Mouse (Mus musculus): Measurements from ENCODE around the gene Ostc. TPM values are rescaled to one million over a fixed set of nuclear protein-coding genes. Genes with fewer than 3 reads are reported as not detected.

Gene Ostc
- polyA plus RNA-seq, 1 experiment = 43.2 TPM

GRCm38 (mm10) chr3:130689630-130690029 lies 19.6 kb downstream of the Ostc start:
- Histone ChIP-seq H3K36me3 (ENCODE audit: control insufficient read depth, insufficient read depth, low read length) (no peaks in the 10 kb centered on the region), H3K4me3 (ENCODE audit: low read depth, low read length) (no peak overlapping the region), H3K27ac (ENCODE audit: insufficient read depth, low read depth, low read length) (no peak overlapping the region), H3K27me3 (ENCODE audit: control insufficient read depth, insufficient read depth, low read length) (no peaks in the 10 kb centered on the region), H3K4me1 (ENCODE audit: control insufficient read depth, insufficient read depth, insufficient read length, low read length) (peaks cover 8% of the 10 kb centered on the region; the same call in 1 of the 2 replicates)
- WGBS = 8% methylated on average over 12 of the region's 12 CpGs
- TF ChIP-seq CTCF (IDR thresholded peaks at IDR 0.05; ENCODE audit: extremely low read depth, insufficient read length, insufficient replicate concordance, low read depth, low read length) = peak; percentile 75; the same call in 1 of the 2 replicates
- TF ChIP-seq POLR2A (IDR thresholded peaks at IDR 0.05; ENCODE audit: low read depth, low read length) = no peak

- 93% methylated on average over 1 of the region's 1 CpGs for WGBS
- Histone ChIP-seq H3K27ac (ENCODE audit: insufficient read depth, low read depth, low read length) (no peak overlapping the region), H3K4me1 (ENCODE audit: control insufficient read depth, insufficient read depth, insufficient read length, low read length) (peaks cover 8% of the 10 kb centered on the region; the same call in 1 of the 2 replicates), H3K27me3 (ENCODE audit: control insufficient read depth, insufficient read depth, low read length) (no peaks in the 10 kb centered on the region), H3K36me3 (ENCODE audit: control insufficient read depth, insufficient read depth, low read length) (no peaks in the 10 kb centered on the region), H3K4me3 (ENCODE audit: low read depth, low read length) (no peak overlapping the region)
- TF ChIP-seq CTCF (IDR thresholded peaks at IDR 0.05; ENCODE audit: extremely low read depth, insufficient read length, insufficient replicate concordance, low read depth, low read length) (no peak), POLR2A (IDR thresholded peaks at IDR 0.05; ENCODE audit: low read depth, low read length) (no peak)
These were observed 22.2 kb downstream of the Ostc start for GRCm38 (mm10) chr3:130687051-130687450.

DNA sequence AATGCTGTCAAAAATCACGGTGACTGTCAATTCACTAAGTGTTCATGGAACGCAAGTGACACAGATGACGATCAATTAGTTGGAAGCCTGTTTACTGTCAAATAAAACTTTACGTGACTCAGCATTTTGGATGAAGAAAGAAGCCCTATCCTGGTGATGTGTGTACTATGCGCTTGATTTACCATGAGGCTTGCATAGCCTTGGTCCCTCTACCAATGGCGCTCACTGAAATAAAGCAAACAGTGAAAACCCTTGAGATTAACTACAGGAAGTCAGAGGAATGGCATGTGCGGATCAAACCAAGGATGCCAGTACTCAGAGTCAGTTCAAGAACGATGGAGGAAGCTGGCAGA lies 24.3 kb downstream of the Ostc start:
- WGBS = 83% methylated on average over 8 of the region's 8 CpGs
- TF ChIP-seq POLR2A (IDR thresholded peaks at IDR 0.05; ENCODE audit: low read depth, low read length) = no peak
- no peak for TF ChIP-seq CTCF (IDR thresholded peaks at IDR 0.05; ENCODE audit: extremely low read depth, insufficient read length, insufficient replicate concordance, low read depth, low read length)
- Histone ChIP-seq H3K27me3 (ENCODE audit: control insufficient read depth, insufficient read depth, low read length) (no peaks in the 10 kb centered on the region; the same call in 1 of the 2 replicates), H3K4me1 (ENCODE audit: control insufficient read depth, insufficient read depth, insufficient read length, low read length) (peaks cover 3% of the 10 kb centered on the region; the same call in 1 of the 2 replicates), H3K27ac (ENCODE audit: insufficient read depth, low read depth, low read length) (no peak overlapping the region), H3K4me3 (ENCODE audit: low read depth, low read length) (no peak overlapping the region), H3K36me3 (ENCODE audit: control insufficient read depth, insufficient read depth, low read length) (no peaks in the 10 kb centered on the region)

DNA sequence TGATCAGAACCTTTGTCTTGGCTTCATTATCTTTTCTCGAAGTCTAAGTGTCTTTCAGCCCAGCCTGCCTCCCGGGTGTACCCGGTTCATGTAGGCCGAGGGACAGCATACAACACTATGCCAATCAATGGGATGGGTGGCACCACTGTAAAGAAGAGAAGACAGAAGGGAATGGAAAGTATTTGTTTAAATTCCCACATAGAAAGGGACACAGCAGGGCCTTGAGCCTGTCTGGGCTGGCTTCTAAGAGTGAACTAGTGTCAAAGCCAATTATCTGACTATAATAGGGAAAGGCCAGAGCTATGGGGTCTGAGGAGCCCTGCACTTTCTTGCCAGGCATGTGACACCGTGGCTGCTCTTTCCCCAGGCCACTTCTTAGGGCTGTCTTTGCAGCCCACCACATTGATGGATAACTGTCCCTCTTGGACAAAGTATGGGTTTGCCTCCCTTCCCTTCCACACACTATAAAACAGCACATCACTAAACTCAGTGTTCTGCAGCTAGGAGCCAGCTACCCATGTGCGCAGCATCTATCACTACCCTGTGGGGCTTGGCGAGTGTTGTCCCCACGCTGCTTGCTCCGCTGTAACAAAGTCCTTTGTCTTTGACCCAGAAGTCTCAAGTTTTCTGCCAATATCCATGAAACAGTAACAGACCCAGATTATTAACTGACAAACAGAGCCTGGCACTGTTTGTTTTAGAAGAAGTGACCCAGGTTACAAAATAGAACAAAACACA lies 24.8 kb downstream of the Ostc start:
- 92% methylated on average over 9 of the region's 9 CpGs for WGBS
- Histone ChIP-seq H3K27me3 (ENCODE audit: control insufficient read depth, insufficient read depth, low read length) (no peaks in the 10 kb centered on the region; the same call in 1 of the 2 replicates), H3K4me3 (ENCODE audit: low read depth, low read length) (no peak overlapping the region), H3K4me1 (ENCODE audit: control insufficient read depth, insufficient read depth, insufficient read length, low read length) (no peaks in the 10 kb centered on the region), H3K36me3 (ENCODE audit: control insufficient read depth, insufficient read depth, low read length) (no peaks in the 10 kb centered on the region), H3K27ac (ENCODE audit: insufficient read depth, low read depth, low read length) (no peak overlapping the region)
- TF ChIP-seq CTCF (IDR thresholded peaks at IDR 0.05; ENCODE audit: extremely low read depth, insufficient read length, insufficient replicate concordance, low read depth, low read length) (no peak), POLR2A (IDR thresholded peaks at IDR 0.05; ENCODE audit: low read depth, low read length) (no peak)

DNA sequence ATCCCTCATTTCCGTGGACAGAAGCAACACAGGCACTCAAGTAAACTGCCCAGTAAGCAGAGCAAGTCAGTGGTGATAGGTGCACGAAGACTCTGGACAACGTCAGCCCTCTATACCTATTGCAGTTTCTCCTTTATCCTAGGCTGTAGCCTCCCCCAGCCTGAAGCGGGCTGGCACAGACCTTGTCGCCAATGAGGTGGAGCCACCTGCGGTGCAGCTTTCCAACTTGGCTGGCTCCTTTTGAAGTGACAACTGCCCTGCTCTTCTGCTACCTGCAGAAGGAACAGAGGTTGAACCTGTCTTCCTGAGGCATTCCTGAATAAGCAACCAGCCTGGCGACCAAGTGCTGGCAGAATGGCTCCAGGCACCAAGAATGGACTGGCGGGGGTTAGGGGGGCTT lies 25.4 kb downstream of the Ostc start:
- no peak overlapping the region for H3K4me3 ChIP-seq (ENCODE audit: low read depth, low read length)
- no peak for TF ChIP-seq POLR2A (IDR thresholded peaks at IDR 0.05; ENCODE audit: low read depth, low read length)
- TF ChIP-seq CTCF (IDR thresholded peaks at IDR 0.05; ENCODE audit: extremely low read depth, insufficient read length, insufficient replicate concordance, low read depth, low read length) = no peak
- H3K36me3 ChIP-seq (ENCODE audit: control insufficient read depth, insufficient read depth, low read length) = no peaks in the 10 kb centered on the region
- 85% methylated on average over 8 of the region's 8 CpGs for WGBS
- no peak overlapping the region for H3K27ac ChIP-seq (ENCODE audit: insufficient read depth, low read depth, low read length)
- H3K27me3 ChIP-seq (ENCODE audit: control insufficient read depth, insufficient read depth, low read length) = no peaks in the 10 kb centered on the region; the same call in 1 of the 2 replicates
- no peaks in the 10 kb centered on the region for H3K4me1 ChIP-seq (ENCODE audit: control insufficient read depth, insufficient read depth, insufficient read length, low read length)

- no peak overlapping the region for H3K27ac ChIP-seq (ENCODE audit: insufficient read depth, low read depth, low read length)
- H3K27me3 ChIP-seq (ENCODE audit: control insufficient read depth, insufficient read depth, low read length) = no peaks in the 10 kb centered on the region; the same call in 1 of the 2 replicates
- H3K4me3 ChIP-seq (ENCODE audit: low read depth, low read length) = no peak overlapping the region
- TF ChIP-seq POLR2A (IDR thresholded peaks at IDR 0.05; ENCODE audit: low read depth, low read length) (no peak), CTCF (IDR thresholded peaks at IDR 0.05; ENCODE audit: extremely low read depth, insufficient read length, insufficient replicate concordance, low read depth, low read length) (no peak)
- no peaks in the 10 kb centered on the region for H3K36me3 ChIP-seq (ENCODE audit: control insufficient read depth, insufficient read depth, low read length)
- H3K4me1 ChIP-seq (ENCODE audit: control insufficient read depth, insufficient read depth, insufficient read length, low read length) = no peaks in the 10 kb centered on the region
- WGBS = 85% methylated on average over 9 of the region's 9 CpGs
These were observed 27.1 kb downstream of the Ostc start for GRCm38 (mm10) chr3:130682183-130682582.

DNA sequence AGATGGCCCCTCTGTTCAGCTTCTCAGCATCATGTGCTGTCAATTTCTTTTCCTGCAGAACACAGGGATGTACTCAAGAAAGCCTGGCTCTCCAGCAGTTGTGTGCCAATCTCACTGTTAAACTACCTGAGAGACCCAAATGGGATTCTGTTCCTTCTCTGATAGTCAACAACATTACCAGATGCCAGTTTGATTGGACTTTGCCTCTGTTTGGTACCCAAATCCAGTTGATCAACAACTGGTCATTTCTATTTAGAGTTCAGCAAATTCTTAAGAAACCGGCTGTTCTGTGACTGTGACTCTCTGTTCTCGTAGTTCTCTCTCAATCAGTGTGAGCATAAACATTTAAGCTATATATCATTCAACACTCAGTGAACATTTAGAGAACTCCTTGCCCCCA lies 28.0 kb downstream of the Ostc start:
- WGBS = 84% methylated on average over 2 of the region's 2 CpGs
- no peak overlapping the region for H3K4me3 ChIP-seq (ENCODE audit: low read depth, low read length)
- no peak overlapping the region for H3K27ac ChIP-seq (ENCODE audit: insufficient read depth, low read depth, low read length)

More for the DNA sequence above, 28.0 kb downstream of the Ostc start:
- H3K36me3 ChIP-seq (ENCODE audit: control insufficient read depth, insufficient read depth, low read length) = no peaks in the 10 kb centered on the region
- no peak for TF ChIP-seq POLR2A (IDR thresholded peaks at IDR 0.05; ENCODE audit: low read depth, low read length)
- no peak for TF ChIP-seq CTCF (IDR thresholded peaks at IDR 0.05; ENCODE audit: extremely low read depth, insufficient read length, insufficient replicate concordance, low read depth, low read length)
- no peaks in the 10 kb centered on the region; the same call in 1 of the 2 replicates for H3K27me3 ChIP-seq (ENCODE audit: control insufficient read depth, insufficient read depth, low read length)
- no peaks in the 10 kb centered on the region for H3K4me1 ChIP-seq (ENCODE audit: control insufficient read depth, insufficient read depth, insufficient read length, low read length)

Data from small intestine, adult 2 months (tissue).